Mouse (Mus musculus) spleen, adult 2 months (tissue): ENCODE results near the gene Gm20388.

Experiments
- CTCF ChIP-seq: fragments of 200-500 bp; IDR thresholded peaks from 2 replicates; pipeline ENCODE4 v1.5.1; 2011; ENCODE audit warnings: mild to moderate bottlenecking, inconsistent platforms; ENCODE audit not compliant: insufficient read depth, insufficient read length, insufficient replicate concordance; ENCODE audit errors: extremely low read depth
- POLR2A ChIP-seq: fragments of 200-500 bp; IDR thresholded peaks from 2 replicates; pipeline ENCODE4 v1.6.1; 2011; ENCODE audit warnings: low read depth, low read length, inconsistent platforms

DNA sequence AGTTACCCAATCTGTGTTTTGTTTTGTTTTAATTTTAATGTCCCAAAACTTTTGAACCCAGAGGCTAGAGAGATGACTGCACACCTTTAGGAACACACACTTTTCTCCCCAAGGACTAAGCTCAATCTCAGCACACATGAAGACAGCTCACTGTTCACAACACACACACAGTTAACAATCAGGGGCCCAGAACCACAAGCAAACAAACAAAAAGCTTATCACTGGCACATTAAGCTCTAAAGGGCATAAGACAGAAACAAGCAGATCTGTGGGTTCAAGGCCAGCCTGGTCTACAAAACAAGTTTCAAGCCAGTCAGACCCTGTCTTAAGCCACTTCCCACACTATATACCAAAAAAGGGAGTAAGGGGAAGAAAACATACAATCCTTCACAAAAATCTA is 3122.8 kb downstream of the Gm20388 start:
- TF ChIP-seq CTCF (no peak), POLR2A (no peak)
